Mouse (Mus musculus) right cerebral cortex, postnatal 36 days (tissue): ENCODE results near the gene Dnm3.

ENCODE experiments used
- DNase-seq, 2 experiments: peaks; one replicate each; pipeline ENCODE4 v3.0.0; 2022; ENCODE audit warnings: low spot score in 2 of 2, mixed read lengths in 1 of 2

The Dnm3 gene

GRCm38 (mm10) chr1:162252869-162253268 is 225.0 kb downstream of the Dnm3 start:
- no peak for DNase-seq

DNA sequence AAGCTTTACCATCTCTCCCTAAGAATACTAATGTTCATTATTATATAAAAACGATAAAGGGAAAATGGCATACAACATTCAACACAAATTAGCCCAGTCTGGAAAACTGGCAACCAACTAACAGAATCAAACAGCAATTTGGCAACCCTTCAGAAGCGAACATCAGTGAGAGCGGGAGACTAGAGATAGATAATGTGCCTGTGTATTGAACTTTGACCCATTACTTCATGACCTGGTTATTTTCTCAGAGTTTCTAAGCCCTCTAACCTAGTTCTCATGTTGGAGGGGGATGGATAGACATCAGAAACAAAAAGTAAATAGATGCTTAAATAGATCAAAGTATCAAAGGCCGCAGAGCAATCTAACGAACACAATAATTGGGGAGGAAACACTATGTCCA is 230.6 kb downstream of the Dnm3 start:
- DNase-seq, result no peak

GRCm38 (mm10) chr1:162243651-162243990 is 234.2 kb downstream of the Dnm3 start:
- DNase-seq, result no peak

DNA sequence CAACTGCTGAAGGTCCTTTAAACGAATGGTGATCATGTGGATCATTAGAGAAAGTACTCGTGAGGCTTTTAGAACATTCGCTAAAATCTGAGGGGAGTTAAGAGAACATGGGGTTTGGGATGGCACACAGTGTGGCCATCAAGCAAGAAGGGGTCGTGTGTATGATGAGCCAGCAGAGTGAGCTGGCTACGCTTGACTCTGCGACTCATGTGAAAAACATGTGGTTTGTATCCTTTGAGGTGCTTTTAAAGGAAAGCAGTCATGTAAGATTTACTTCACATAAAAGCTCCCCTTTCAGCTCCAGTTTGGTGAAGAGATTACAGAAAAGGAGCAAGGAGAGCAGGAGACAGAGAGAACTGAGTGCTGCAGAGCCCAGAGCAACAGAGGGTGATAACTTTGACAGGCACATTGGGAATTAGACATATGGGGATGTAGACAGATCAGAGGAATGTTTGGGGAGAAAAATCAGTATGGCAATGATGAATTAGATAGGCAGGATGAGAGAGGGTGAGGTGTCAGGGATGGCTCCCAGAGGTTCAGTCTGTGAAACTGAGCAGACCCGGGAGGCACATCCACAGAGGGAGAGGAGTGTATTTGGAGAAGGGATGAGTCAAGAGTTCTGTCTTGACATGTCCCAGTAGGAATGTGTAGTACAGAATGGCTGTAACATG is 234.7 kb downstream of the Dnm3 start:
- DNase-seq, result no peak

- DNase-seq, result no peak
Observed at GRCm38 (mm10) chr1:162240720-162241119, 237.1 kb downstream of the Dnm3 start.

- DNase-seq, result no peak
Observed at GRCm38 (mm10) chr1:162238646-162239045, 239.2 kb downstream of the Dnm3 start.

- DNase-seq, result no peak
Observed at GRCm38 (mm10) chr1:162236624-162237159, 241.1 kb downstream of the Dnm3 start.

DNA sequence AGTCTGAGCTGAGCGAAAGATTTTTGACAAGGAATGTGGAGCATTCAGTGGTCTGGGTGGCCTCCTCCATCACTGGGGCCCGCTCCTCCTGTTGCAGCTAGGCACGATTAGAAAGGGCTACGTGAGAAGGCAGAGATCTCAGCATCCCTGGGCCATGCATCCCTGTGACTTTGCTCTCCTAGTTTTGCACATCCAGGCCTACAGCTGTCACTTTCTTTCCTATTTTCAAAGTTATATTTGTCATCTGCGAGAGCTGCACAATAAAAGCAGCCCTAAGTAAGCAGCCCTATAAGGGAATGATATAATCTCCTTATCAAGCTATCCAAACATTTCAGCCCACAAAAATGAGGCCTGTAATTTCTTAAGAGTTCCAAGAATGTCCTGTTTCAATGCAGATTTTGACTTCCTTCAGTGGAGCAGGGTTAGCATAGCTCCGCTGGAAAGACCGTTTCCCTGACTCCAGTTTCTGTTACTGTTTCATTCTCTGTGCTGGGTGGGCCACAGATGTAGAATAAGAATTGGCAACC is 252.2 kb downstream of the Dnm3 start:
- no peak for DNase-seq

DNA sequence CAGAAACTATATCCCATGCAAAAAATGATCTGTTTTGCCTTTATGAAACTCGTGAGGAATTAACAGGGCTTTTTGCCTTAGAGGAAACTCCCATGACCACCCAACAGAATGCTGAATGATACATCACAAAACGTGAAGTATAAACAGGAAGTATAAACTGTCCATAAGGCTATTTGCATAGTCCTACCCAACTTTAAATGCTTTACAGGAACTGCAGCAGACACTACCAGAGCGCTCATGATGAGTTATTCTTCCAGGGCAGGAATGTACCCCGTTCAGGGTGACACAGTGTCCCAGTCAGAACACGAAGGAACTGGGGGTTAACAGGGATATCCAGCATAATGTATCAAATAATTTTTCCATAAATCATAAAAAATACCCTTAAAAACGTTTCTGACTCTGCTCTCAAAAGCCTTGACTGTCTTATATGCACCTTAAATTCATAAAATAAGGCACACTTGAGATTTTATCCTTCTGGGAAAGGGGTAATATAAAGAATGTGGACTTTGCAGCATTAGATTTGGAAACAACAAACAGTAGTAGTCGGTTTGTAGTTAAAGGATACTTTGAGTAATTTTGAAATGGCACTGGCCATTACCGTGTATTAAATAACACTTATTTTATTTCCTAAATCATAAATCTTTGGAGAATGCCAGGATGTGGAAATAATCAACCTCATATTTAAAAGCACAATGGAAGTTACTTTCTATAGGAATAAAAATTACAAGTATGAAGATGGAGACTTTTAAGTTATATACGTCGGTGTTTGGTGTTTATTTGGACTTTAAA is 252.8 kb downstream of the Dnm3 start:
- no peak for DNase-seq

GRCm38 (mm10) chr1:162224061-162224460 is 253.8 kb downstream of the Dnm3 start:
- no peak for DNase-seq

DNA sequence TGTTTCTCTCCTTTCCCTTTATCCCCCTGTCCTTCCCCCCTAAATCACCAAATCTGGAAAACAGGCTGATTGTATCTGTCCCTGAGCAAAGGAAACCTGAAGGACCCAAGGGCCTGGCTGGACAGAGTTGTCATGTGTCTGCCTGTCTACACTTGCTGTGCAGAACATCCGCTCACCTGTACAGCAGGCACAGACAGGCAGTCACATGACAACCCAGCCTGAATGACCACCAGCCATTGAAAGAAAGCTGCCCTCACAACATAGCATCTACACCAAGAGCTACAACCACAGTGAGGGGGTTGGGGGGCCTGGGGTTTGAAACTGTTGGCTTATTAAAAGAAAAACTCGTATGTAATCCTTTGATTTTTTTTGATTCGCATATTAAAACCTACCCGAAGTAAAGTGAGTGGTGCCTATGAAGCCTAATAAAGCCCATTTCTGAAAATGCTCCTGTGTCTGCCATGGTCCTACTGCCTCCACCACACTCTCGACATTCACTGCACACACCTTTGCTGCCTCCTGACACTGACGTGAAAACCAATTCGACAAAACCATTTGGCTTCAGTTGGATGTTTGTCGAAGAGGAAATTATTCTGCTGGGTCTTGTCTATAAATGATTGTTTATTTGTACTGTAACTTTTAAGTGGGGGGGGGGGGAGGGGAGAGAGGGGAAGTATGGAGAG is 254.4 kb downstream of the Dnm3 start:
- DNase-seq, result no peak

GRCm38 (mm10) chr1:162222353-162222752 is 255.5 kb downstream of the Dnm3 start:
- no peak for DNase-seq

DNA sequence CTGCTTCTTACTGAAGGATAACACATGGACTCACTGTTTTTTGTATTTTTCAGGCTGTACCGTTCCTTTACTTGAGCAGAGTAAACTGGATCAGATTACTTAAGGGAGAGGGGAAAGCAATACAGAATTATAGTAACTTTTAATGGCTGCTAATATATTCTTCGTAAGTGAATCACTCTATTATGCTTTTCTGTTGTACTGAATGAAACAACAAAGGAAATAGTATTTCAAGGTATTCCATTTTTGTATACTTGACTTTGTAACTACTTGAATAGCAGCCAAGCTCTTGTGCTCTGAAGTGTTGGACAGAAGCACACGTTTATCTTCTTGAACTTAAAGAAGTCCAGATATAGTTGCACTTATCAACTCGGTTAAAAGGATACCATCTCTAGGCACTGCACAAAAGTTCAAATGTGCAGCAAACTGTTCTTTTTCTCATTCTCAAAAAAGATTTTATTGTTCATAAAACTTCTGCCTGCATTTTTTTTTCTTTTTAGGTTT is 256.0 kb downstream of the Dnm3 start:
- DNase-seq, result no peak

GRCm38 (mm10) chr1:162220891-162221290 is 256.9 kb downstream of the Dnm3 start:
- no peak for DNase-seq

DNA sequence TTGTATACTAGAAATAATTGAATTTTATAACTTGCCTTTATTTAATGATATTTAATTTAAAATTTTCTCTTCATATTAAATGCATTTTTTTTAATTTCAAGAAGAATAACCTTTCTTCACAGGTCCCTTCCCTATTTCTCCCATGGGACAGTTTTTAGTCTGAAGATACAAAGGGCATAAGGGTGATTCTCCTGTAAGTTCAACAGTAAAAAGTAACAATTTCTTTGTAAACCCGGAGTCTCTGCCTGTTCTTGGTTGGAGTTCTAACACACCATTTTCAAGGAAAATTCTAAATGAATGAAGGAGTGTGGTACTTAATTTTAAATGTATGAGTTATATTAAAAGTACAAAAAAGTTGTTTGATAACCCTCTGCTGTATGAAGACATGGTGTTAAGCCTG is 258.1 kb downstream of the Dnm3 start:
- no peak for DNase-seq

DNA sequence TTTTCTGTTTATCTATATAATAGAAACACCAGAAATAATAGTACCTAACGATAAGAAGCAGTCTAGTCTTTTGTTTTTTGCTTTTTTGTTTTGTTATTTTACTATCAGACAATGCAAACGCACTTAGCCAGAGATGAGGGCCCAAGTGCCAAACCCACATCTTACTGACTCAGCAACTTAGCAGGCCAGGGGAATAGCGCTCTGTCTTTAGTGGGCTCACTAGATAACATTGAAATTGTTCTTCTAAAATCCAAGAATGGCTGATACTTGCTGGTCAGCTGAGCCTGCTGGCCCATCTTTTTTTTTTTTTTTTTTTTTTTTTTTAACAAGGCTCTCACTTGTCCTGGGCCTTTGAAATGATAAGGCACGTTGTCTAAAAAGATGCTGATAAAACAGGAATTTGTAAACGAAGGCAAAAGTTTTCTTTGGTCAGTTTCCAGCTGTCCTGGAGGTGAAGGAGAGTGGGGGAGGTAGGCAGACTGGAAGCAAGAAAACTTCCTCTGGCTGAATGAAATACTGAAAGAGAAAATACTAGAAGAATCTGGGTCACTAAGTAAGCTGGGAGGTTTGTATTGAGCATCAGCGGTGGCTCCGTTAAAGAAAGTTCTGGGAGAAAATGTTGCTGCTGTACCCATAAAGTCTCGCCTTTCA is 259.2 kb downstream of the Dnm3 start:
- no peak for DNase-seq

DNA sequence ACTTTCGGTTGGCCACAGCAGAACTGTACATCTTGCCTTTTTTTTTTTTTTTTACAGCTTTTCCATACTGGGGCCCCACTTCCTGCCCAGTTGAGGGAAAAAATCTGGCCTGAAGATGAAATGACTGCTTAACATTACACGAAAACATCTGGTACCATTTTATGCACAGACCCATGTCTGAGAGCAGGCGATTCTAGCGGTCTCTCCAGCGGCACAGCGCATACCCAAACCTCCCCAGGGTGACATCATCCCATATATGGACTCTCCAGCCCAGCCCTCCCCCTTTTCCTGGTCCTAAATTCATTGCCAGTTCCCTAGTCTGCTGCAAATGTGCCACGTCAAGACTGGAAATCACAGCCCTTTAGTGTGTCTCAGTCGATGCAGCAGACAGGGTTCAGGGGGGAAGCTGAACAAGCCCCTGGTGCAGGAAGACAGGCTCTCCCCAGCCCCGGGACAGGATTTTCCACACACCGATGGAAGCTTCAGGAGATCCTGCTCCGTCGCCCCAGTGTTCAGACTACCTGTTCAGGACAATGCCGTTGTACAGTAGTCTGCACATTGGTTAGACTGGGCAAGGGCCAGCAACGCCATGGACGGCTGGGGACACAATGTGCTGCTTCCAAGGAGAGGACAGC is 260.4 kb downstream of the Dnm3 start:
- no peak for DNase-seq

DNA sequence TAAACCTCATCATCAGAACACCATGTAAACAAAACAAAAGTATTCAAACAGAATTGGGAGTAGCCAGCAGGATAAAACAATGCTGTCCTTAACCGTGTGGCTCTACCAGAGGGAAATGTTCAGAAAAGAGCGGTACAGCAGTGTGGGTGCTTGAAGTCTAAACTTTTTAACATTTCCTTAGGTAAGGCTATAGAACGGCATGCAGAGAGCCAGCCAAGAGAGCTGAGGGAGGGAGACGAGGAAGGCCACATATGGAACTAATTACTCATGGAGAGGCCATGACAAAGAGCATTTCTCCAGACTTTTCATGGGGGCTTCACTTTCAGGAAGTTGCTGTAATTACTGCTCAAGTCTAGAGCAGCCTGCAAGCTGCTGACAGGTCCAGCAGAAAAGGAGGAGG is 261.2 kb downstream of the Dnm3 start:
- DNase-seq, result no peak

GRCm38 (mm10) chr1:162215743-162216142 is 262.1 kb downstream of the Dnm3 start:
- no peak for DNase-seq

- DNase-seq, result no peak
Observed at GRCm38 (mm10) chr1:162213066-162213465, 264.8 kb downstream of the Dnm3 start.

DNA sequence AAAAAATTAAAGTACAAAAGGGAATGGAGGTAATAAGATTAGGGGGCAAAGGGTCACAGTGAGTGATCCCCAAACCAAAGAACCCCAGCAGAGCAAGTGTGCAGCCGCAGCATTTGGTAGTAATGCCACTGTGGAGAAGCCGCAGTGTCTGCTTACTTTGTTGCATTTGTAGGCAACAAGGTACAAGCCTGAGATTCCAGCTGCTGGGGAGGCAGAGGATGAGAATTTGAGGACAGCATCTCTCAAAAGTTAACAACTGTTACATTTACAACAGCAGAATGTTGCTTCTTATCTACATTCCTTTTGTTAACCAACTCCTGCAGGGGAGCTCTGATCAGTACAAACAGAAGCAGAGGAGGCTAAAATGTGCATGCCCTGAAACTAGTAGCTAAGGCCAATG is 267.3 kb downstream of the Dnm3 start:
- no peak for DNase-seq
